Mouse (Mus musculus) gastrocnemius, postnatal 10 days (tissue): Measurements from ENCODE around the gene Slc9a9. TPM values are rescaled to one million over a fixed set of nuclear protein-coding genes. Genes with fewer than 3 reads are reported as not detected.

Experiments
- DNase-seq: peaks from one replicate; pipeline ENCODE4 v3.0.0; 2021; ENCODE audit warnings: mixed read lengths
- microRNA-seq, 2 experiments: library from miRNA; unstranded; fragments of <30 nt; microRNA quantifications; one replicate each; pipeline ENCODE4 v1.2.0; 2021
- total RNA-seq, 2 experiments: library from RNA; stranded (reverse); gene quantifications; 2 replicates each; pipeline ENCODE4 v1.2.3; 2021

The Slc9a9 gene
- total RNA-seq, 2 experiments from 2014 or later: 4.3 to 6.3 TPM

- DNase-seq: no peak
Measured at GRCm38 (mm10) chr9:95207661-95208060, 538.0 kb downstream of the Slc9a9 start.

GRCm38 (mm10) chr9:95208681-95209080, 539.0 kb downstream of the Slc9a9 start:
- peak; percentile 16 for DNase-seq

- DNase-seq: no peak
Measured at GRCm38 (mm10) chr9:95220009-95220408, 550.3 kb downstream of the Slc9a9 start.

- no peak for DNase-seq
Measured at GRCm38 (mm10) chr9:95221310-95221709, 551.6 kb downstream of the Slc9a9 start.

- DNase-seq: no peak
Measured at GRCm38 (mm10) chr9:95226986-95227385, 557.3 kb downstream of the Slc9a9 start.

GRCm38 (mm10) chr9:95228123-95228522, 558.4 kb downstream of the Slc9a9 start:
- no peak for DNase-seq

- no peak for DNase-seq
Measured at GRCm38 (mm10) chr9:95229147-95229546, 559.4 kb downstream of the Slc9a9 start.

GRCm38 (mm10) chr9:95239900-95240299, 570.2 kb downstream of the Slc9a9 start:
- no peak for DNase-seq

- no peak for DNase-seq
Measured at GRCm38 (mm10) chr9:95242628-95243195, 573.0 kb downstream of the Slc9a9 start.

- DNase-seq: no peak
Measured at GRCm38 (mm10) chr9:95254162-95254561, 584.5 kb downstream of the Slc9a9 start.

GRCm38 (mm10) chr9:95255844-95256243, 586.1 kb downstream of the Slc9a9 start:
- no peak for DNase-seq

- DNase-seq: no peak
Measured at GRCm38 (mm10) chr9:95256680-95257316, 587.1 kb downstream of the Slc9a9 start.

- no peak for DNase-seq
Measured at GRCm38 (mm10) chr9:95262851-95263250, 593.1 kb downstream of the Slc9a9 start.

GRCm38 (mm10) chr9:95263867-95264509, 594.3 kb downstream of the Slc9a9 start:
- DNase-seq: no peak

- no peak for DNase-seq
Measured at GRCm38 (mm10) chr9:95266179-95266578, 596.5 kb downstream of the Slc9a9 start.

GRCm38 (mm10) chr9:95266924-95267323, 597.2 kb downstream of the Slc9a9 start:
- DNase-seq: no peak

GRCm38 (mm10) chr9:95279590-95280344, 610.1 kb downstream of the Slc9a9 start:
- peak; percentile 55 for DNase-seq

Small RNA genes lying within 50 kb of the gene (microRNA-seq; reads per million reads assigned to microRNA genes)
- 0 to 0.50 reads per million in 2 experiments for gene Mir7656

Other genes starting within 250 kb of the Slc9a9 start
- 10 to 100 TPM; 14.9 to 19.7 TPM for gene 1190002N15Rik, start 131.8 kb upstream of the Slc9a9 start, total RNA-seq